Mouse (Mus musculus) stomach, embryonic 16.5 days (tissue): ENCODE measurements around the gene Tcf7. TPM values are rescaled to one million over a fixed set of nuclear protein-coding genes. Genes with fewer than 3 reads are reported as not detected.
A peak's percentile ranks its signal among the peaks of the same experiment; 100 is the strongest.

ENCODE experiments used
- ATAC-seq: fragments of 200-750 bp; cut with Nextera tagmentation; 2 replicates; pipeline ENCODE4 v1.8.0; 2017; ENCODE audit warnings: moderate number of reproducible peaks, moderate TSS enrichment; ENCODE audit not compliant: insufficient read depth, low FRiP score
- H3K27ac ChIP-seq: fragments of 300-500 bp; sonication (generic); 2 replicates; pipeline ENCODE4 v1.5.1; 2014; ENCODE audit warnings: low read length
- H3K27me3 ChIP-seq: fragments of 300-500 bp; sonication (generic); 2 replicates; pipeline ENCODE4 v1.6.1; 2014; ENCODE audit warnings: low read length, control low read depth, mixed read lengths; ENCODE audit not compliant: control insufficient read depth, insufficient read depth
- H3K36me3 ChIP-seq: fragments of 300-500 bp; sonication (generic); 2 replicates; pipeline ENCODE4 v1.6.1; 2014; ENCODE audit warnings: low read length; ENCODE audit not compliant: control insufficient read depth, insufficient read depth
- H3K4me1 ChIP-seq: fragments of 300-500 bp; sonication (generic); 2 replicates; pipeline ENCODE4 v1.6.1; 2014; ENCODE audit warnings: low read length, control low read depth, mixed read lengths; ENCODE audit not compliant: control insufficient read depth, insufficient read depth
- H3K4me2 ChIP-seq: fragments of 300-500 bp; sonication (generic); 2 replicates; pipeline ENCODE4 v1.6.1; 2014; ENCODE audit warnings: low read depth, low read length, mixed read lengths
- H3K4me3 ChIP-seq: fragments of 300-500 bp; sonication (generic); replicated peaks from 2 replicates; pipeline ENCODE4 v1.5.1; 2014; ENCODE audit warnings: mild to moderate bottlenecking, low read length
- H3K9ac ChIP-seq: fragments of 300-500 bp; sonication (generic); 2 replicates; pipeline ENCODE4 v1.6.1; 2014; ENCODE audit warnings: low read length
- H3K9me3 ChIP-seq: fragments of 300-500 bp; sonication (generic); replicated peaks from 2 replicates; pipeline ENCODE4 v1.6.1; 2016; ENCODE audit warnings: low read length, control low read depth; ENCODE audit not compliant: control insufficient read depth
- WGBS: fragments of 180-500 bp; shearing (Covaris S2); extraction: QIAGEN DNeasy Blood & Tissue Kit; methylation state at CpG from one replicate; pipeline ENCODE4 v1.1.7; 2014; 5-methylcytosine and 5-hydroxymethylcytosine counted together
- polyA plus RNA-seq: library from polyadenylated mRNA; unstranded; fragments of >200 nt; fragmentation: Nextera tagmentation; extraction: Ambion mirVana; gene quantifications from 2 replicates; pipeline ENCODE4 v1.2.1, GENCODE M21; 2015

The Tcf7 gene
- polyA plus RNA-seq, 1 experiment from 2014 or later, result 2.8 TPM

DNA sequence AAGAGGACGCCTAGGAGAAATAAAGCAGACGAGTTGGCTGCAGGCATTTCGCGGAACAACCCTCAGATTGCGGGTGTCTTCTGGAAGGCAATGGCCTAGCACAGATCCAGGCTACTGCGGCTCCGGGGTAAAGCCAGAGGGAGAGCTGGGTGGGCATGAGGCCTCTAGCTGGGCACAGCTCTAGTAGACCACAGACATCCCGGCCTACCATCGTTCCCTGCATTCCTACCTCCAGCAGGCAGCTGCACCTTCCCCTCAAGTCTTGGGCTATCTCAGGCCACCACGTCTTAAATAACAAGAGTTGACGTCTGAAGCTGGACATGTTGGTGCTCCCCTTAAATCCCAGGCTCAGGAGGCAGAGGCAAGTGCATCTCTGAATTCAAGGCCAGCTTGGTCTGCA, 20.5 kb downstream of the Tcf7 start:
- no peak overlapping the region for H3K4me3 ChIP-seq
- WGBS, result 91% methylated on average over 11 of the region's 11 CpGs
- no peaks in the 10 kb centered on the region for H3K9me3 ChIP-seq
- H3K36me3 ChIP-seq, result no peaks in the 10 kb centered on the region
- H3K4me1 ChIP-seq, result 0 out of 2 replicates have a peak, but pooled peaks cover 5% of the 10 kb centered on the region
- no peaks in the 10 kb centered on the region for H3K27me3 ChIP-seq
- H3K4me2 ChIP-seq, result no peak overlapping the region
- no peak overlapping the region for H3K27ac ChIP-seq
- H3K9ac ChIP-seq, result no peak overlapping the region
- no peak for ATAC-seq

- H3K4me3 ChIP-seq, result no peak overlapping the region
- no peaks in the 10 kb centered on the region for H3K36me3 ChIP-seq
- WGBS, result 48% methylated on average over 5 of the region's 5 CpGs
- no peak overlapping the region for H3K4me2 ChIP-seq
- H3K27ac ChIP-seq, result no peak overlapping the region
- H3K4me1 ChIP-seq, result 0 out of 2 replicates have a peak, but pooled peaks cover 5% of the 10 kb centered on the region
- no peaks in the 10 kb centered on the region for H3K27me3 ChIP-seq
- H3K9me3 ChIP-seq, result no peaks in the 10 kb centered on the region
- no peak overlapping the region for H3K9ac ChIP-seq
- no peak; the same call in 1 of the 2 replicates for ATAC-seq
Observed at GRCm38 (mm10) chr11:52261937-52262336, 20.9 kb downstream of the Tcf7 start.

GRCm38 (mm10) chr11:52260878-52261277, 21.9 kb downstream of the Tcf7 start:
- Histone ChIP-seq H3K9me3 (no peaks in the 10 kb centered on the region), H3K9ac (no peak overlapping the region), H3K36me3 (no peaks in the 10 kb centered on the region), H3K27me3 (no peaks in the 10 kb centered on the region), H3K4me1 (0 out of 2 replicates have a peak, but pooled peaks cover 4% of the 10 kb centered on the region), H3K4me3 (no peak overlapping the region), H3K4me2 (no peak overlapping the region), H3K27ac (no peak overlapping the region)
- 75% methylated on average over 4 of the region's 4 CpGs for WGBS
- no peak for ATAC-seq

GRCm38 (mm10) chr11:52258711-52259110, 24.1 kb downstream of the Tcf7 start:
- H3K4me3 ChIP-seq, result no peak overlapping the region
- no peak overlapping the region for H3K27ac ChIP-seq
- 52% methylated on average over 5 of the region's 5 CpGs for WGBS
- no peaks in the 10 kb centered on the region for H3K27me3 ChIP-seq
- no peaks in the 10 kb centered on the region for H3K9me3 ChIP-seq
- no peak for ATAC-seq
- 0 out of 2 replicates have a peak, but pooled peaks cover 2% of the 10 kb centered on the region for H3K4me1 ChIP-seq
- no peak overlapping the region for H3K4me2 ChIP-seq
- no peak overlapping the region for H3K9ac ChIP-seq
- no peaks in the 10 kb centered on the region for H3K36me3 ChIP-seq

DNA sequence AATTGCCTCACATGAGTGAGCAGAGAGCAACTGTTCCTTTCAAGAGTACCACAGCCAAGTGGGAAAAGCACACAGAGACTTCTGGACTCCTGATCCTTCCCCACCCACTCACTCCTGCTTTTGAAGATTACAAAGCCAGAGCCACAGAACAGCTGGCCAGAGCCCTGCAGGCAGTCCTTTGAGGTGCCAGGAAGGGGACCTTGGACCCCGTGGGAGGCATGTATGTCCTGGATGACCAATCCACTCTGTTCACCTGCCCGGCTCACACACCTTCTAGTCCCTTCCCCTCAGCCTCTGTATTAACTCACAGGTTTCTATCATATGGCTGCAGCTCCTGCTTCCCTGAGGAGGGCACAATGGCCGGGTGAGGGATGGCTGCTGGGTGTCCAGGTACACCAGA, 25.4 kb downstream of the Tcf7 start:
- no peak overlapping the region for H3K9ac ChIP-seq
- H3K27me3 ChIP-seq, result no peaks in the 10 kb centered on the region
- no peaks in the 10 kb centered on the region for H3K9me3 ChIP-seq
- 80% methylated on average over 3 of the region's 3 CpGs for WGBS
- H3K4me1 ChIP-seq, result 0 out of 2 replicates have a peak, but pooled peaks cover 12% of the 10 kb centered on the region
- no peak overlapping the region for H3K4me2 ChIP-seq
- no peak for ATAC-seq
- H3K4me3 ChIP-seq, result no peak overlapping the region
- H3K27ac ChIP-seq, result no peak overlapping the region
- H3K36me3 ChIP-seq, result no peaks in the 10 kb centered on the region

GRCm38 (mm10) chr11:52255077-52255476, 27.7 kb downstream of the Tcf7 start:
- no peaks in the 10 kb centered on the region for H3K27me3 ChIP-seq
- no peak for ATAC-seq
- H3K4me3 ChIP-seq, result no peak overlapping the region
- H3K9me3 ChIP-seq, result no peaks in the 10 kb centered on the region
- no peak overlapping the region for H3K9ac ChIP-seq
- no peak overlapping the region for H3K4me2 ChIP-seq
- WGBS, result 85% methylated on average over 8 of the region's 8 CpGs
- H3K36me3 ChIP-seq, result no peaks in the 10 kb centered on the region
- H3K4me1 ChIP-seq, result 0 out of 2 replicates have a peak, but pooled peaks cover 12% of the 10 kb centered on the region
- H3K27ac ChIP-seq, result no peak overlapping the region

DNA sequence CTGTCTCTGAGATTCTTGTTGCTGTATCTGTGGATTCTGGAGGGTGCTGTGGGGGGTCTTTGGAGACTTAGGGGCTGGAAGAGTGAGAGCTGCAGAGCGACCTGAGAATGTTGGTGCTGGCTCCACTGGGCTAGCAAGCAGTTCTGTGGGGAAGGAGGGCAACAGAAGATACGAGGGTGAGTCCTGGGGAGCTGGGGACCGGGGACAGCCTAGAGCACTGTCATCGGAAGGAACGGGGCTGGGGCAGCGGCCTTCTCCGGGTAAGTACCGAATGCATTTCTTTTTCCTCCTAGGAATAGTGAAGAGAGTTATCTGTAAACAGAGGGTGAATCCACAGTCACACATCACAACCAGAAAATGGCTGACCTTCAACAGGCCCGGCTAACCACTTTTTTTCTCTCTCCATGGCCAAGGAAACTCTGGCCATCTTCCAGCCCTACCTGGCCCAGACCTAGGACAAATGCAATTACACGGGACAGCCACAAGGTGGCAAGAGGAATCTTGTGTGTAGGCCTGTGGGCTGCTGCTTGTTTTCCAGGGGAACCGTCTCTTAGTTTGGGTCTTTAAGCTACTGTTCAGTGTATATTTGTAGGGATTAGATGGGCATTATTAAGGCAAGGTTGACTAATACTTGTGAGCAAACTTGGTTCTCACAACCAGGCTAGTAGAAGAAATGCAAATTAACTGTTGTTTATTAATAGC, 29.0 kb downstream of the Tcf7 start:
- peak; percentile 69; the same call in 1 of the 2 replicates for ATAC-seq
- Histone ChIP-seq H3K4me3 (no peak overlapping the region), H3K9ac (no peak overlapping the region), H3K36me3 (no peaks in the 10 kb centered on the region), H3K27me3 (no peaks in the 10 kb centered on the region), H3K9me3 (no peaks in the 10 kb centered on the region), H3K27ac (peak overlapping the region; percentile 68), H3K4me2 (no peak overlapping the region), H3K4me1 (0 out of 2 replicates have a peak, but pooled peaks cover 12% of the 10 kb centered on the region)
- 63% methylated on average over 11 of the region's 11 CpGs for WGBS

DNA sequence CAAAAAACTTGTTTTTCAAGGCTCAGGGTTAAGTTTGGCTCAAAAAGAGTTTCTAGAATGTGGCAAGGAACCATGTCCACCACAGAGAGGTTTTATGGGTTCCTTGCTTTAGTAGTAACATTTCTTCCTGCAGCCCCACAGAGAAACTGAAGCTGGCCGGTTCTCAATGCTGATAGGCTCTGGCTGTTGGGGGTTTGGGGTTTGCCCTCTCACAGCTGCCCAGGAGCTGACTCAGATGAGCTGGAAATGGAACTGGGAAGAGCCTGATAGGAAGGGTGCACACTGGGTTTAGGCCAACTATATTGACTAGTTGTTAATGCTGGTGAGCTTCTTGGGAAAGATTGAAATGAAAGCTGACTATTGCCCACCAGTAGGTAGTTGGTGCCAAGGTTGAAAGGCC, 30.1 kb downstream of the Tcf7 start:
- Histone ChIP-seq H3K9ac (no peak overlapping the region), H3K27ac (peak overlapping the region; percentile 68), H3K27me3 (no peaks in the 10 kb centered on the region), H3K9me3 (no peaks in the 10 kb centered on the region), H3K4me3 (no peak overlapping the region), H3K36me3 (no peaks in the 10 kb centered on the region), H3K4me2 (no peak overlapping the region), H3K4me1 (0 out of 2 replicates have a peak, but pooled peaks cover 12% of the 10 kb centered on the region)
- ATAC-seq, result no peak
- 32% methylated on average over 1 of the region's 1 CpGs for WGBS

DNA sequence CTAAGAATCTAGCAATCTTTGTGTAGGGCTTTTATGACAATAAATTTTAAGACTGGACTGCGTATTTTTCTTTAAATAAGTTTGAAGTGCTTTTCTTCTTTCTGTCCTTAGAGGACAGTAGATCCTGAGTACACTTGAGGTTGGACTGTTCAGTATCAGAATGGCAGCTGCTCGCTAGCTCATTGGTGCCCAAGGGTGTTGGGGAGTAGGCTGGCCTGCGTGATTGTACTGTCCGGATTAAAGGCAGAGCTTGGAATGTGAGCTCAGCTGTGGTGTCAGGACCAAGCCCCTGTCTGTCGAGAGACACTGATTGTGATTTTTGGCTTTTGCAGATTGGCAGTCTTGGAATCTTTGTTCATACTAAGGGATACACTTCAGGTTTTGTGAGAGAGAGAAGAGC, 31.0 kb downstream of the Tcf7 start:
- no peak for ATAC-seq
- 70% methylated on average over 5 of the region's 5 CpGs for WGBS
- Histone ChIP-seq H3K4me3 (no peak overlapping the region), H3K4me2 (no peak overlapping the region), H3K27me3 (no peaks in the 10 kb centered on the region), H3K4me1 (0 out of 2 replicates have a peak, but pooled peaks cover 12% of the 10 kb centered on the region), H3K9ac (no peak overlapping the region), H3K27ac (no peak overlapping the region), H3K9me3 (no peaks in the 10 kb centered on the region), H3K36me3 (no peaks in the 10 kb centered on the region)
